Mouse (Mus musculus): Measurements from ENCODE around the gene Ifna5. TPM values are rescaled to one million over a fixed set of nuclear protein-coding genes. Genes with fewer than 3 reads are reported as not detected.

Ifna5 gene
- polyA plus RNA-seq, 1 experiment from 2014 or later = not detected

- Histone ChIP-seq H3K36me3 (ENCODE audit: control insufficient read depth, insufficient read depth, low read length) (no peaks in the 10 kb centered on the region), H3K9me3 (ENCODE audit: control insufficient read depth, low read length) (no peaks in the 10 kb centered on the region), H3K4me2 (no peak overlapping the region), H3K27me3 (replicated peaks; ENCODE audit: control insufficient read depth, insufficient read depth, low read length) (no peaks in the 10 kb centered on the region), H3K27ac (ENCODE audit: low read depth, low read length) (no peak overlapping the region), H3K9ac (ENCODE audit: low read depth, low read length) (no peak overlapping the region), H3K4me3 (ENCODE audit: low read depth, low read length) (no peak overlapping the region), H3K4me1 (replicated peaks; ENCODE audit: control insufficient read depth, insufficient read depth, low read length) (no peaks in the 10 kb centered on the region)
- WGBS = 29% methylated on average over 2 of the region's 2 CpGs
- DNase-seq (ENCODE audit: low spot score) (no peak), ATAC-seq (replicated peaks; ENCODE audit: low FRiP score) (no peak)
Observed at GRCm38 (mm10) chr4:88845334-88845733, 10.0 kb downstream of the Ifna5 start.

- WGBS = 45% methylated on average over 1 of the region's 1 CpGs
- no peak for DNase-seq (ENCODE audit: low spot score)
- no peak within 1 kb of the TSS for H3K27ac ChIP-seq (ENCODE audit: low read depth, low read length)
- H3K36me3 ChIP-seq (ENCODE audit: control insufficient read depth, insufficient read depth, low read length) = no peaks in the 10 kb centered on the region
- H3K27me3 ChIP-seq (replicated peaks; ENCODE audit: control insufficient read depth, insufficient read depth, low read length) = no peaks in the 10 kb centered on the region
- no peak within 1 kb of the TSS for H3K9ac ChIP-seq (ENCODE audit: low read depth, low read length)
- H3K4me1 ChIP-seq (replicated peaks; ENCODE audit: control insufficient read depth, insufficient read depth, low read length) = no peaks in the 10 kb centered on the region
- no peaks in the 10 kb centered on the region for H3K9me3 ChIP-seq (ENCODE audit: control insufficient read depth, low read length)
- no peak within 1 kb of the TSS for H3K4me2 ChIP-seq
- H3K4me3 ChIP-seq (ENCODE audit: low read depth, low read length) = no peak within 1 kb of the TSS
- ATAC-seq (replicated peaks; ENCODE audit: low FRiP score) = no peak
Observed at GRCm38 (mm10) chr4:88849698-88850097, 14.4 kb downstream of the Ifna5 start, which contains the start of gene Ifna1. Gene Ifna1 (plus strand): TSS chr4:88850087.

- no peak overlapping the region for H3K9ac ChIP-seq (ENCODE audit: low read depth, low read length)
- no peaks in the 10 kb centered on the region for H3K9me3 ChIP-seq (ENCODE audit: control insufficient read depth, low read length)
- 60% methylated on average over 4 of the region's 4 CpGs for WGBS
- no peak overlapping the region for H3K27ac ChIP-seq (ENCODE audit: low read depth, low read length)
- no peak for DNase-seq (ENCODE audit: low spot score)
- no peaks in the 10 kb centered on the region for H3K27me3 ChIP-seq (replicated peaks; ENCODE audit: control insufficient read depth, insufficient read depth, low read length)
- ATAC-seq (replicated peaks; ENCODE audit: low FRiP score) = no peak
- no peak overlapping the region for H3K4me3 ChIP-seq (ENCODE audit: low read depth, low read length)
- H3K4me2 ChIP-seq = no peak overlapping the region
- no peaks in the 10 kb centered on the region for H3K4me1 ChIP-seq (replicated peaks; ENCODE audit: control insufficient read depth, insufficient read depth, low read length)
- no peaks in the 10 kb centered on the region for H3K36me3 ChIP-seq (ENCODE audit: control insufficient read depth, insufficient read depth, low read length)
Observed at GRCm38 (mm10) chr4:88851026-88851763, 15.9 kb downstream of the Ifna5 start.

GRCm38 (mm10) chr4:88859214-88859613 is 23.9 kb downstream of the Ifna5 start:
- Histone ChIP-seq H3K9me3 (ENCODE audit: control insufficient read depth, low read length) (no peaks in the 10 kb centered on the region), H3K9ac (ENCODE audit: low read depth, low read length) (no peak overlapping the region), H3K4me1 (replicated peaks; ENCODE audit: control insufficient read depth, insufficient read depth, low read length) (no peaks in the 10 kb centered on the region), H3K27me3 (replicated peaks; ENCODE audit: control insufficient read depth, insufficient read depth, low read length) (no peaks in the 10 kb centered on the region), H3K4me3 (ENCODE audit: low read depth, low read length) (no peak overlapping the region), H3K4me2 (no peak overlapping the region), H3K36me3 (ENCODE audit: control insufficient read depth, insufficient read depth, low read length) (no peaks in the 10 kb centered on the region), H3K27ac (ENCODE audit: low read depth, low read length) (no peak overlapping the region)
- DNase-seq (ENCODE audit: low spot score) = no peak
- ATAC-seq (replicated peaks; ENCODE audit: low FRiP score) = no peak

GRCm38 (mm10) chr4:88863309-88863708 is 28.0 kb downstream of the Ifna5 start:
- Histone ChIP-seq H3K4me1 (replicated peaks; ENCODE audit: control insufficient read depth, insufficient read depth, low read length) (no peaks in the 10 kb centered on the region), H3K27ac (ENCODE audit: low read depth, low read length) (no peak overlapping the region), H3K4me2 (no peak overlapping the region), H3K27me3 (replicated peaks; ENCODE audit: control insufficient read depth, insufficient read depth, low read length) (no peaks in the 10 kb centered on the region), H3K9ac (ENCODE audit: low read depth, low read length) (no peak overlapping the region), H3K36me3 (ENCODE audit: control insufficient read depth, insufficient read depth, low read length) (no peaks in the 10 kb centered on the region), H3K9me3 (ENCODE audit: control insufficient read depth, low read length) (no peaks in the 10 kb centered on the region), H3K4me3 (ENCODE audit: low read depth, low read length) (no peak overlapping the region)
- ATAC-seq (replicated peaks; ENCODE audit: low FRiP score) (no peak), DNase-seq (ENCODE audit: low spot score) (no peak)
- WGBS = 8% methylated on average over 7 of the region's 7 CpGs

- no peak for ATAC-seq (replicated peaks; ENCODE audit: low FRiP score)
Observed at GRCm38 (mm10) chr4:88864599-88864998, 29.3 kb downstream of the Ifna5 start.

GRCm38 (mm10) chr4:88865011-88865569 is 29.8 kb downstream of the Ifna5 start:
- no peak overlapping the region for H3K27ac ChIP-seq (ENCODE audit: low read depth, low read length)
- H3K9ac ChIP-seq (ENCODE audit: low read depth, low read length) = no peak overlapping the region
- H3K36me3 ChIP-seq (ENCODE audit: control insufficient read depth, insufficient read depth, low read length) = no peaks in the 10 kb centered on the region
- no peak overlapping the region for H3K4me3 ChIP-seq (ENCODE audit: low read depth, low read length)
- ATAC-seq (replicated peaks; ENCODE audit: low FRiP score) = no peak
- no peaks in the 10 kb centered on the region for H3K4me1 ChIP-seq (replicated peaks; ENCODE audit: control insufficient read depth, insufficient read depth, low read length)
- H3K27me3 ChIP-seq (replicated peaks; ENCODE audit: control insufficient read depth, insufficient read depth, low read length) = no peaks in the 10 kb centered on the region
- DNase-seq (ENCODE audit: low spot score) = no peak
- 20% methylated on average over 6 of the region's 6 CpGs for WGBS
- no peaks in the 10 kb centered on the region for H3K9me3 ChIP-seq (ENCODE audit: control insufficient read depth, low read length)
- peak overlapping the region; percentile 36 for H3K4me2 ChIP-seq

More at GRCm38 (mm10) chr4:88864599-88864998, 29.3 kb downstream of the Ifna5 start:
- H3K27me3 ChIP-seq (replicated peaks; ENCODE audit: control insufficient read depth, insufficient read depth, low read length) = no peaks in the 10 kb centered on the region
- no peak overlapping the region for H3K9ac ChIP-seq (ENCODE audit: low read depth, low read length)
- H3K4me2 ChIP-seq = peak overlapping the region; percentile 36
- 30% methylated on average over 9 of the region's 9 CpGs for WGBS
- no peak overlapping the region for H3K27ac ChIP-seq (ENCODE audit: low read depth, low read length)
- no peaks in the 10 kb centered on the region for H3K36me3 ChIP-seq (ENCODE audit: control insufficient read depth, insufficient read depth, low read length)
- DNase-seq (ENCODE audit: low spot score) = no peak
- H3K4me1 ChIP-seq (replicated peaks; ENCODE audit: control insufficient read depth, insufficient read depth, low read length) = no peaks in the 10 kb centered on the region
- H3K4me3 ChIP-seq (ENCODE audit: low read depth, low read length) = no peak overlapping the region
- H3K9me3 ChIP-seq (ENCODE audit: control insufficient read depth, low read length) = no peaks in the 10 kb centered on the region

GRCm38 (mm10) chr4:88867366-88867925 is 32.1 kb downstream of the Ifna5 start:
- DNase-seq (ENCODE audit: low spot score) = peak; percentile 79
- ATAC-seq (replicated peaks; ENCODE audit: low FRiP score) = peak; percentile 61
- H3K4me2 ChIP-seq = peak overlapping the region; percentile 94
- H3K4me1 ChIP-seq (replicated peaks; ENCODE audit: control insufficient read depth, insufficient read depth, low read length) = no peaks in the 10 kb centered on the region
- H3K27ac ChIP-seq (ENCODE audit: low read depth, low read length) = peak overlapping the region; percentile 55; the same call in 1 of the 2 replicates
- peak overlapping the region; percentile 68 for H3K9ac ChIP-seq (ENCODE audit: low read depth, low read length)
- H3K4me3 ChIP-seq (ENCODE audit: low read depth, low read length) = peak overlapping the region; percentile 68
- 2% methylated on average over 8 of the region's 8 CpGs for WGBS
- no peaks in the 10 kb centered on the region for H3K9me3 ChIP-seq (ENCODE audit: control insufficient read depth, low read length)
- H3K36me3 ChIP-seq (ENCODE audit: control insufficient read depth, insufficient read depth, low read length) = no peaks in the 10 kb centered on the region
- no peaks in the 10 kb centered on the region for H3K27me3 ChIP-seq (replicated peaks; ENCODE audit: control insufficient read depth, insufficient read depth, low read length)
